Mouse (Mus musculus) megakaryocyte-erythroid progenitor cell, adult 5 weeks (primary cell): ENCODE data around the gene Btbd6. TPM values are rescaled to one million over a fixed set of nuclear protein-coding genes. Genes with fewer than 3 reads are reported as not detected.

Experiments used
- polyA plus RNA-seq: library from polyadenylated mRNA; stranded (reverse); fragments of >175 nt; gene quantifications from 2 replicates; pipeline ENCODE4 v1.2.3, GENCODE M21; 2012

Gene Btbd6
- 40.9 and 59.2 TPM in 2 replicates for polyA plus RNA-seq

GRCm38 (mm10) chr12:112976371-112977073 lies at the start of gene Btbd6:
Btbd6 (plus strand) TSS chr12:112976482.

GRCm38 (mm10) chr12:112929562-112930352 lies 46.5 kb upstream of the Btbd6 start, which contains the start of gene Jag2:
Jag2 (minus strand) TSS chr12:112929776.

GRCm38 (mm10) chr12:112941776-112942713 lies 34.2 kb upstream of the Btbd6 start, which contains the start of gene Nudt14:
Nudt14 (minus strand) TSS chr12:112942124.

GRCm38 (mm10) chr12:113000294-113001132 lies 24.2 kb downstream of the Btbd6 start, which contains the start of gene Brf1:
Brf1 (minus strand) TSS chr12:113000704.

GRCm38 (mm10) chr12:113013604-113014558 lies 37.6 kb downstream of the Btbd6 start, which contains the start of gene Pacs2:
Pacs2 (plus strand) TSS chr12:113014508.

Other genes with a start within 250 kb of the Btbd6 start
- gene Pld4, start 215.8 kb upstream of the Btbd6 start, polyA plus RNA-seq, result 23.9 and 54.7 TPM in 2 replicates
- 0.01 TPM in 1 of 2 replicates, not detected in the other for gene Ahnak2, start 173.8 kb upstream of the Btbd6 start, polyA plus RNA-seq
- gene Clba1, start 167.5 kb upstream of the Btbd6 start, polyA plus RNA-seq, result 1.7 and 2.4 TPM in 2 replicates
- gene Cdca4, start 147.1 kb upstream of the Btbd6 start, polyA plus RNA-seq, result 24.9 and 28.0 TPM in 2 replicates
- 6.3 and 8.1 TPM in 2 replicates for gene Gpr132, start 108.3 kb upstream of the Btbd6 start, polyA plus RNA-seq
- gene Jag2, start 46.7 kb upstream of the Btbd6 start, polyA plus RNA-seq, result 13.5 and 30.2 TPM in 2 replicates
- gene Nudt14, start 34.4 kb upstream of the Btbd6 start, polyA plus RNA-seq, result 25.3 and 26.5 TPM in 2 replicates
- gene Brf1, start 24.2 kb downstream of the Btbd6 start, polyA plus RNA-seq, result 33.5 and 49.8 TPM in 2 replicates
- gene Pacs2, start 38.0 kb downstream of the Btbd6 start, polyA plus RNA-seq, result 22.2 and 24.2 TPM in 2 replicates
- 0.05 TPM in 1 of 2 replicates, not detected in the other for gene Tex22, start 98.0 kb downstream of the Btbd6 start, polyA plus RNA-seq
- gene Mta1, start 121.8 kb downstream of the Btbd6 start, polyA plus RNA-seq, result 256 and 328 TPM in 2 replicates
- gene Crip2, start 163.8 kb downstream of the Btbd6 start, polyA plus RNA-seq, result 32.2 and 37.5 TPM in 2 replicates
- 259 and 275 TPM in 2 replicates for gene Crip1, start 169.8 kb downstream of the Btbd6 start, polyA plus RNA-seq
- gene Tedc1, start 179.9 kb downstream of the Btbd6 start, polyA plus RNA-seq, result 25.9 and 31.5 TPM in 2 replicates
- 0.73 and 1.7 TPM in 2 replicates for gene Tmem121, start 209.4 kb downstream of the Btbd6 start, polyA plus RNA-seq